Mouse (Mus musculus): ENCODE results near the gene Fggy. TPM values are rescaled to one million over a fixed set of nuclear protein-coding genes. Genes with fewer than 3 reads are reported as not detected.

The Fggy gene
- polyA plus RNA-seq, 1 experiment from 2014 or later, result 18.3 TPM

DNA sequence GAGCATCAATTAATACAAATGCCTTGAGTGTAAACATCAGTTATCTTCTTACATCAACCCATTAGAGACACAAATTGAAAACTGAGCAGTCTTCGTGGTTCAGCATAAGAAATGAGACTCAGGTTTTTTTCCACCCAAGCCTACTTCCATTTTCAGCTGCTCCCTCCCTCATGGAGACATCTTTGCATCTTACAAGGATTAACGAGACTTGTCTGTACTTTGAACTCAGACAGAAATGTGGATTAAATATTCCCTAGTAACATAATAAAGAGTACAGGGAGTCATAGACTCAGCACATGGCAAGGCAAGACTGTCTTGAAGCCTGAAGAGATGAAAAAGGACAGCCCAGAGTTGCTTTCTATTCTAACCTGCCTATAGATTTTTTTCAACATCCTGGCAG lies 230.3 kb downstream of the Fggy start:
- H3K27ac ChIP-seq (ENCODE audit: low read depth, low read length), result 0 out of 2 replicates have a peak overlapping the region, but pooled peaks have one; percentile 10
- H3K9ac ChIP-seq (ENCODE audit: low read depth, low read length), result no peak overlapping the region
- H3K4me1 ChIP-seq (ENCODE audit: control insufficient read depth, insufficient read depth, low read length), result no peaks in the 10 kb centered on the region
- no peaks in the 10 kb centered on the region for H3K36me3 ChIP-seq (ENCODE audit: control insufficient read depth, insufficient read depth, low read length)
- WGBS, result 40% methylated on average over 2 of the region's 2 CpGs
- H3K4me3 ChIP-seq (ENCODE audit: low read length), result no peak overlapping the region
- no peak overlapping the region for H3K4me2 ChIP-seq (replicated peaks; ENCODE audit: low read depth, low read length)
- H3K9me3 ChIP-seq (ENCODE audit: control insufficient read depth, low read length), result no peaks in the 10 kb centered on the region
- ATAC-seq (ENCODE audit: low FRiP score, low TSS enrichment), result no peak
- H3K27me3 ChIP-seq (ENCODE audit: control insufficient read depth, insufficient read depth, low read length), result no peaks in the 10 kb centered on the region

DNA sequence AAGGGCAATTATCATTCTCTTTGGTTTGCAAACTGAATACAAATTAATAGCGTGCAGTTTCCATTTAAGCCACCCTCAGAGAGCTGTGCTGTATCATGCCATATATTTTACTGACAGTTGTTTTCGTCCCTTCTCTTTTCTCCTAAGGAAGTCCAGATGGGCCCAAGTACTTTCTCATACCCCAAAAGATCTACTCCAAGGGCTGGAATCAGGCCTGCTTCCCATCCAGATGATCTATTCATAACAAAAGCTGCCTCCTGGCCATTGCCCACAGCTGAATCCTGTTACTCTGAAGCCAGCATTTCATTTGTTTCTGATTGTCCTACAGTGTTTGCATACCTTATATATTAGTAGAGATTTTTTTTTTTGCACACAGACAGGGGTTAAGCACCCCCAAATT lies 231.6 kb downstream of the Fggy start:
- no peak overlapping the region for H3K4me3 ChIP-seq (ENCODE audit: low read length)
- ATAC-seq (ENCODE audit: low FRiP score, low TSS enrichment), result no peak
- no peaks in the 10 kb centered on the region for H3K4me1 ChIP-seq (ENCODE audit: control insufficient read depth, insufficient read depth, low read length)
- H3K9me3 ChIP-seq (ENCODE audit: control insufficient read depth, low read length), result no peaks in the 10 kb centered on the region
- no peak overlapping the region for H3K4me2 ChIP-seq (replicated peaks; ENCODE audit: low read depth, low read length)
- no peak overlapping the region for H3K9ac ChIP-seq (ENCODE audit: low read depth, low read length)
- peak overlapping the region; percentile 38; the same call in 1 of the 2 replicates for H3K27ac ChIP-seq (ENCODE audit: low read depth, low read length)
- no peaks in the 10 kb centered on the region for H3K36me3 ChIP-seq (ENCODE audit: control insufficient read depth, insufficient read depth, low read length)
- 53% methylated on average over 2 of the region's 2 CpGs for WGBS
- H3K27me3 ChIP-seq (ENCODE audit: control insufficient read depth, insufficient read depth, low read length), result no peaks in the 10 kb centered on the region

DNA sequence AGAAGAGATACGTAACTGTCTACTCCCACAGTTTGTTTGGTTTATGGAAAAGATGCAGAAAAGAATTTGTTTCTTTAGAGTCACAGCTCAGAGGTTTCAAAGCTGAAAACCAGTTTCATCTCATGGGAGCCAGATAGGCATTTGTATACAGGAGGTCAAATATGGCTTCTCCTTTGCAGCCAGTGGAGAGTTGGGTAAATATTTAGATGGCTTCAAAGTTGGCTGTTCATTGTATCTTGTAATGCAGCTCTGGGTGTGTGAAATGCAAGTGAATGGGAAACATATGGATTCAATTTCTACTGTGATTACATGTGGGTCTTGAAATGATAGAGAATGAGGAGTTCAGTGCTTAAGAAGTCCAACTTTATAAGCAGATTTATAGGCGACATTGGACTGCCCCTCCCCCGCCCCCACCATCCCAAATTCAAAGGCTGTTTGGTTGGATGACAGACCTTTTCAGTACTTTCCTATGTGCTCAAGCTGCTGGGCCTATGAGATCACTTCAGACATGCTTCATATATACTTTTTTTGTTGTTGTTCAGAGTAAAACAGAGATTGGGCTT lies 234.7 kb downstream of the Fggy start:
- H3K27me3 ChIP-seq (ENCODE audit: control insufficient read depth, insufficient read depth, low read length), result no peaks in the 10 kb centered on the region
- H3K4me1 ChIP-seq (ENCODE audit: control insufficient read depth, insufficient read depth, low read length), result 0 out of 2 replicates have a peak, but pooled peaks cover 4% of the 10 kb centered on the region
- no peak for ATAC-seq (ENCODE audit: low FRiP score, low TSS enrichment)
- no peak overlapping the region for H3K4me3 ChIP-seq (ENCODE audit: low read length)
- H3K9me3 ChIP-seq (ENCODE audit: control insufficient read depth, low read length), result no peaks in the 10 kb centered on the region
- H3K4me2 ChIP-seq (replicated peaks; ENCODE audit: low read depth, low read length), result no peak overlapping the region
- H3K27ac ChIP-seq (ENCODE audit: low read depth, low read length), result peak overlapping the region; percentile 27; the same call in 1 of the 2 replicates
- no peaks in the 10 kb centered on the region for H3K36me3 ChIP-seq (ENCODE audit: control insufficient read depth, insufficient read depth, low read length)
- WGBS, result 82% methylated on average over 3 of the region's 3 CpGs
- no peak overlapping the region for H3K9ac ChIP-seq (ENCODE audit: low read depth, low read length)

DNA sequence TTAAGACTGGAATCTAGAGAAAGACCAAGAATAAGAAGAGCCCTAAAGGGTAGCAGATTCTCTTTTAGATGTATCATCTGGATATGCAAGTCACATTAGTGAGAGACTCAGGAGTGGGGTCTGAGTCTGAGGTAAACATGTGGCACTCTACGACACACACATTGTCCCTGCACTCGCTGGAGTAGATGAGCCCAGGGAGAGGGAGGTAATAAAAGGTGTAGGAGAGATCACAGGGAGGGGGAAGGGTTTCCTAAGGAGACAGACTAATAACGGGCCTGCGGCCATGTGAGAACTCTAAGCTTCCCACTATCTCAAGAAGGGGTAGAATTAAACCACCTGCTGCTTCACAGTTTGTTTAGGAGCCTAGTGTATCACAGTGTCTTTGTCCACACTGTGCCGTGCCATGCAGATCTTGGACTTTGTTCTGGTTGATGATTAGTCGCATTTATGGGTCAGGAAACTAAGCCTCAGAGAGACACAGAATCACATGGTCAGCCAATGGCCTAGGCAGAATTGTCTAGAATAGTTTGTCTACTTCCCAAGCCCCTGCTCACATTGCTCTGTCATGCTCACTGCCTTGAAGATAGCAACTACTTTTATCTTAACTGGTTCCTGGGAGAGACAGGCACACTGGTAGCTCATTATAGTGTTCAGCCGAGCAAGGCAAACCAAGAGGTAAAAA lies 236.5 kb downstream of the Fggy start:
- Histone ChIP-seq H3K27me3 (ENCODE audit: control insufficient read depth, insufficient read depth, low read length) (no peaks in the 10 kb centered on the region), H3K9me3 (ENCODE audit: control insufficient read depth, low read length) (no peaks in the 10 kb centered on the region), H3K36me3 (ENCODE audit: control insufficient read depth, insufficient read depth, low read length) (no peaks in the 10 kb centered on the region), H3K4me1 (ENCODE audit: control insufficient read depth, insufficient read depth, low read length) (0 out of 2 replicates have a peak, but pooled peaks cover 4% of the 10 kb centered on the region), H3K9ac (ENCODE audit: low read depth, low read length) (no peak overlapping the region), H3K4me3 (ENCODE audit: low read length) (no peak overlapping the region), H3K4me2 (replicated peaks; ENCODE audit: low read depth, low read length) (no peak overlapping the region), H3K27ac (ENCODE audit: low read depth, low read length) (peak overlapping the region; percentile 30; the same call in 1 of the 2 replicates)
- ATAC-seq (ENCODE audit: low FRiP score, low TSS enrichment), result peak; percentile 71; the same call in 1 of the 2 replicates
- 30% methylated on average over 7 of the region's 7 CpGs for WGBS

DNA sequence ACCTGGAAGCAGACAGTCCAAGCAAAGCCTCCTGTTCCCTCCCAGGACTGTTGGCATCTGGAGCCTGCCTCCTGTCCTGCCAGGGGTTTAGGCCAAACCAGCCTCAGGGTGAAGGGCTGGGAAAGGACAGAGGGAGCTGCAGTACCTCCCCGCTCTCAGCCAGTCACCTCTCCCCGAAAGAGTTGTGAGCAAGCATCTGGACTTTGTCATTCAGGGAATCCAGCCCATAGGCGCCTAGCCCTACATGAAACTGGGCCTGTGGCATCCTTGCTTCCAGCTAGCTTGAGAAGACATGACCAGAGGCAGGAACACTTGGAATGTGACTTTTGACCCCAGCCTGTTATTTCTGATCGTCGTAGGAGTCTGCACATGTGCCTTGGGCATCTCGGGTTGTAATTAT lies 237.3 kb downstream of the Fggy start:
- Histone ChIP-seq H3K4me2 (replicated peaks; ENCODE audit: low read depth, low read length) (no peak overlapping the region), H3K4me3 (ENCODE audit: low read length) (no peak overlapping the region), H3K9me3 (ENCODE audit: control insufficient read depth, low read length) (no peaks in the 10 kb centered on the region), H3K4me1 (ENCODE audit: control insufficient read depth, insufficient read depth, low read length) (0 out of 2 replicates have a peak, but pooled peaks cover 4% of the 10 kb centered on the region), H3K9ac (ENCODE audit: low read depth, low read length) (no peak overlapping the region), H3K36me3 (ENCODE audit: control insufficient read depth, insufficient read depth, low read length) (no peaks in the 10 kb centered on the region), H3K27ac (ENCODE audit: low read depth, low read length) (no peak overlapping the region), H3K27me3 (ENCODE audit: control insufficient read depth, insufficient read depth, low read length) (no peaks in the 10 kb centered on the region)
- 41% methylated on average over 6 of the region's 6 CpGs for whole genome bisulfite sequencing
- ATAC-seq (ENCODE audit: low FRiP score, low TSS enrichment), result 0 out of 2 replicates have a peak, but pooled peaks have one; percentile 26

DNA sequence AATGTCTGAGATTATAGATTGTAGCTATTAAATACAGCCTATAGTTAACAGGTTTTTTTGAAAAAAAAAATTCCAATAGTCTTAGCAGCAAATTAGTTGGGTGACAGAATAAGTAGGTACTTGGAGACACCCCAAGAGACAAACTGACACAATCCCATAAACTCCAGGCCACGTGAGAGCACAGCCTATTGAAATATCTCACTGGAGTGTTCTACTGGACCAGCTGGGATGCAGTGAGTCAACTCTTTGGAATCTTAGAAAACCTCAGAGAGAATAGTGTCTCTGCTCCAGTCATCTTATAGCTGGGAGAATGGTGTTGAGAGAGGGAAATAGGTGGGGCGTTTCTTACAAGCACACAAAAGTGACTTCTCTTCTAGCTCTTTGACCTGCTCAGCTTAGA lies 238.0 kb downstream of the Fggy start:
- H3K4me2 ChIP-seq (replicated peaks; ENCODE audit: low read depth, low read length), result no peak overlapping the region
- H3K27me3 ChIP-seq (ENCODE audit: control insufficient read depth, insufficient read depth, low read length), result no peaks in the 10 kb centered on the region
- H3K27ac ChIP-seq (ENCODE audit: low read depth, low read length), result no peak overlapping the region
- H3K9me3 ChIP-seq (ENCODE audit: control insufficient read depth, low read length), result no peaks in the 10 kb centered on the region
- H3K4me1 ChIP-seq (ENCODE audit: control insufficient read depth, insufficient read depth, low read length), result 0 out of 2 replicates have a peak, but pooled peaks cover 4% of the 10 kb centered on the region
- no peak overlapping the region for H3K4me3 ChIP-seq (ENCODE audit: low read length)
- WGBS, result 59% methylated on average over 2 of the region's 2 CpGs
- H3K9ac ChIP-seq (ENCODE audit: low read depth, low read length), result no peak overlapping the region
- no peaks in the 10 kb centered on the region for H3K36me3 ChIP-seq (ENCODE audit: control insufficient read depth, insufficient read depth, low read length)
- ATAC-seq (ENCODE audit: low FRiP score, low TSS enrichment), result no peak

DNA sequence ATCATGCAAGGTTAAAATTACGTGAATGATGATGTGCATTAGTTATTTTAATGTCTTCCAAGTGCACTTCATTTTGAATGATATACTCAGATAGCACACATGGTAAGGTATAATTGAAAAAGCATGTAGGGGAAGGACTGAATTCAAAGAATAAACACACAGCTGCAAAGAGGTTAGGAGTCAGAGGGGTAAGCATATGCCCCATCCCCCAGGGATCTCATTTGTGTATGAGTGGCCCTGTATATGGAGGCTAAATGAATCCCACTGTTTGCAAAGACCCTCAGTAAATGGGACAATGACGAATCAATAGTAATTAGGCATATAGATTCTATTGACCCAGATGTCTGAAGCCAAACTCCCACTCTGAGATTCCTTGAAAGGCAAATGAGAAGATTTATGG lies 262.3 kb downstream of the Fggy start:
- no peak overlapping the region for H3K4me2 ChIP-seq (replicated peaks; ENCODE audit: low read depth, low read length)
- H3K9me3 ChIP-seq (ENCODE audit: control insufficient read depth, low read length), result no peaks in the 10 kb centered on the region
- ATAC-seq (ENCODE audit: low FRiP score, low TSS enrichment), result no peak
- WGBS, result 50% methylated on average over 2 of the region's 2 CpGs
- H3K4me3 ChIP-seq (ENCODE audit: low read length), result no peak overlapping the region
- H3K27me3 ChIP-seq (ENCODE audit: control insufficient read depth, insufficient read depth, low read length), result no peaks in the 10 kb centered on the region
- no peaks in the 10 kb centered on the region for H3K36me3 ChIP-seq (ENCODE audit: control insufficient read depth, insufficient read depth, low read length)
- H3K27ac ChIP-seq (ENCODE audit: low read depth, low read length), result no peak overlapping the region
- H3K9ac ChIP-seq (ENCODE audit: low read depth, low read length), result no peak overlapping the region
- no peaks in the 10 kb centered on the region for H3K4me1 ChIP-seq (ENCODE audit: control insufficient read depth, insufficient read depth, low read length)

DNA sequence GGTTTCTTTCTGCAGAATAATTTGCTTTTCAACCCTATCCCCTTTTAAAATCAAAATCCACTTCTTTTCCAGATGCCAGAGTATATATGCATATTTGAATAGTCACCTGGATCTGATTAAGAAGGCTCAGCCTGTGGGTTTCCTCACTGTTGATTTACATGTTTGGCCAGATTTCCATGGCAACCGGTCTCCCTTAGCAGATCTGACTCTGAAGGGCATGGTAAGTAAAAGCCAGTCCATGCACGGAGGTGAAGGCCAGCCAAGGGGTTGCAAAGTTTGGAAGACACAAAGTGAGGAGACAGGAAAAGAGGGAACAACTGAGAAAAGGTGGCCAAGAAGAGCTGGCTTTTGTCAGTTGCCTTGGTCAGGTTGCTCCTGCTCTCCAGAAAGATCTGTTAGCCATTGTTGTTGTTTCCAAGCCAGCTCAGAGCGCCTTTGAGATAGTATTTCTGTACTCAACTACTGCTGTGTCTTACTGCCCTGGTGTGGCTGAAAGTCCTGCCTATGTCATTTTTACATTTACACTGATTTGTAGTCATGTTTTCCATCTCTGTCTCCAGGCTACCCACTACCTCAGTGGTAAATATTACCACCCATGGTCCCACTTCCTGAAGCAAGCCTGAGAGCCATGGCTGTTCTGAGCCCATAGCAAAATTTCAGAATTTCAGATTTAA lies 264.7 kb downstream of the Fggy start:
- no peak overlapping the region for H3K4me2 ChIP-seq (replicated peaks; ENCODE audit: low read depth, low read length)
- no peak overlapping the region for H3K27ac ChIP-seq (ENCODE audit: low read depth, low read length)
- H3K9ac ChIP-seq (ENCODE audit: low read depth, low read length), result no peak overlapping the region
- no peak overlapping the region for H3K4me3 ChIP-seq (ENCODE audit: low read length)
- whole genome bisulfite sequencing, result 63% methylated on average over 3 of the region's 3 CpGs
- ATAC-seq (ENCODE audit: low FRiP score, low TSS enrichment), result 0 out of 2 replicates have a peak, but pooled peaks have one; percentile 32
- no peaks in the 10 kb centered on the region for H3K27me3 ChIP-seq (ENCODE audit: control insufficient read depth, insufficient read depth, low read length)
- no peaks in the 10 kb centered on the region for H3K4me1 ChIP-seq (ENCODE audit: control insufficient read depth, insufficient read depth, low read length)
- no peaks in the 10 kb centered on the region for H3K9me3 ChIP-seq (ENCODE audit: control insufficient read depth, low read length)
- H3K36me3 ChIP-seq (ENCODE audit: control insufficient read depth, insufficient read depth, low read length), result no peaks in the 10 kb centered on the region

DNA sequence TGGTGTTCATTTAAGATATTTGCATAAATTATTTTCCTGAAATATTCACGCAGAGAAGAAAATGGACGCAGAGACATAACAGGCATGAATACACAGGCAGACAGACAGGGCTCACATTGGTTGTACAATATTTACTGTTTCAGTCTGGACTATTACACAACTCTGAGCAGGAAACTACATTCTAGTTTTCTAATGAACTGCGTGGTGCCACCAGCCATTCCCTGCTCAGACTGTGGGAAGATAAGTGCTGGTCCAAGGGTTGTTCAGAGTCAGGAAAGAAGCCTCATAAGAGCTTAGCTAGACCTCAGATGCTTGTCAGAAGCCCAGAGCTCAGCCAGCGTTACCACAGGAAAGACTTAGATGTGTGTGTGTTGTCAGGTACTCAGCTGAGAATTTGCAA lies 270.9 kb downstream of the Fggy start:
- H3K4me3 ChIP-seq (ENCODE audit: low read length), result no peak overlapping the region
- no peaks in the 10 kb centered on the region for H3K36me3 ChIP-seq (ENCODE audit: control insufficient read depth, insufficient read depth, low read length)
- no peak overlapping the region for H3K4me2 ChIP-seq (replicated peaks; ENCODE audit: low read depth, low read length)
- no peak overlapping the region for H3K9ac ChIP-seq (ENCODE audit: low read depth, low read length)
- no peak overlapping the region for H3K27ac ChIP-seq (ENCODE audit: low read depth, low read length)
- 90% methylated on average over 4 of the region's 4 CpGs for WGBS
- no peaks in the 10 kb centered on the region for H3K27me3 ChIP-seq (ENCODE audit: control insufficient read depth, insufficient read depth, low read length)
- no peaks in the 10 kb centered on the region for H3K4me1 ChIP-seq (ENCODE audit: control insufficient read depth, insufficient read depth, low read length)
- ATAC-seq (ENCODE audit: low FRiP score, low TSS enrichment), result no peak
- no peaks in the 10 kb centered on the region for H3K9me3 ChIP-seq (ENCODE audit: control insufficient read depth, low read length)
